Mouse (Mus musculus) embryonic facial prominence, embryonic 11.5 days (tissue): Measurements from ENCODE around the gene Olfr78. TPM values are rescaled to one million over a fixed set of nuclear protein-coding genes. Genes with fewer than 3 reads are reported as not detected.

ENCODE experiments used
- ATAC-seq: fragments of 200-750 bp; cut with Nextera tagmentation; replicated peaks from 2 replicates; pipeline ENCODE4 v1.8.0; 2017; ENCODE audit warnings: low read depth; ENCODE audit not compliant: insufficient number of reproducible peaks, low FRiP score, low TSS enrichment
- DNase-seq: peaks from one replicate; pipeline ENCODE4 v3.0.0-alpha.2; 2015; ENCODE audit warnings: low spot score
- H3K27ac ChIP-seq: fragments of 300-500 bp; sonication (generic); replicated peaks from 2 replicates; pipeline ENCODE4 v1.5.1; 2014; ENCODE audit warnings: mild to moderate bottlenecking, low read depth, low read length, control low read depth
- H3K27me3 ChIP-seq: fragments of 300-500 bp; sonication (generic); 2 replicates; pipeline ENCODE4 v1.6.1; 2014; ENCODE audit warnings: mild to moderate bottlenecking, low read length, moderate library complexity, mixed read lengths; ENCODE audit not compliant: control insufficient read depth, insufficient read depth
- H3K36me3 ChIP-seq: fragments of 300-500 bp; sonication (generic); replicated peaks from 2 replicates; pipeline ENCODE4 v1.6.1; 2014; ENCODE audit warnings: low read depth, mild to moderate bottlenecking, low read length, moderate library complexity, mixed read lengths; ENCODE audit not compliant: control insufficient read depth, insufficient read depth
- H3K4me1 ChIP-seq: fragments of 300-500 bp; sonication (generic); 2 replicates; pipeline ENCODE4 v1.6.1; 2014; ENCODE audit warnings: low read length, mixed read lengths; ENCODE audit not compliant: control insufficient read depth, insufficient read depth
- H3K4me2 ChIP-seq: fragments of 300-500 bp; sonication (generic); 2 replicates; pipeline ENCODE4 v1.6.1; 2014; ENCODE audit warnings: low read depth, mild to moderate bottlenecking, control low read depth, low read length, moderate library complexity
- H3K4me3 ChIP-seq: fragments of 300-500 bp; sonication (generic); 2 replicates; pipeline ENCODE4 v1.5.1; 2014; ENCODE audit warnings: low read depth, low read length, control low read depth
- H3K9ac ChIP-seq: fragments of 300-500 bp; sonication (generic); replicated peaks from 2 replicates; pipeline ENCODE4 v1.6.1; 2014; ENCODE audit warnings: mild to moderate bottlenecking, control low read depth, low read length
- H3K9me3 ChIP-seq: fragments of 300-500 bp; sonication (generic); replicated peaks from 2 replicates; pipeline ENCODE4 v1.6.1; 2016; ENCODE audit warnings: mild to moderate bottlenecking, low read length, inconsistent platforms, mixed read lengths; ENCODE audit not compliant: control insufficient read depth
- WGBS: fragments of 180-500 bp; shearing (Covaris S2); extraction: QIAGEN DNeasy Blood & Tissue Kit; methylation state at CpG from one replicate; pipeline ENCODE4 v1.1.7; 2014; 5-methylcytosine and 5-hydroxymethylcytosine counted together
- polyA plus RNA-seq: library from polyadenylated mRNA; unstranded; fragments of >200 nt; fragmentation: Nextera tagmentation; extraction: Ambion mirVana; gene quantifications from 2 replicates; pipeline ENCODE4 v1.2.1, GENCODE M21; 2014

Olfr78 gene
- polyA plus RNA-seq = 0.08 TPM in 1 of 2 replicates, not detected in the other

DNA sequence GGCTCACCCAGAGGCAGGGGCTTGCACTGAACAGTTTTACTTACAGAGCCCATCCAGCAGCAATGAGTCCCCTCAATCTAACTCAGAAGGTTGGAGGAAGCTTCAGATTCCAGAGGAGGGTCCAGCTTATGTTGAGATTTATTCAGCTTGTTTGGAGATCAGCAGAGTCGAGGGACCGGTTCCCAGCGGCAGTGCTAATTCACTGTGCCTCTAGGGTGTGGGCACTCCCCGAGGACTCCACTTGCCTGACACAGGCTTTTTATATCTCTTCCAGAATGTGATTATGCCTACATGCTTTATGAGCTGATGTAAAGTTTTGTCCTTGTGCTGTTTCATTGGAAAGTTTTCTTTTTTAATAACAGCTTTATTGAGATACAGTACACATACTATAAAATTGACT, at the start of gene Olfr78, which contains the start of gene Olfr560:
Gene Olfr78 (minus strand): TSS at position 206 of the 400 bp plus-strand sequence.
Gene Olfr560 (minus strand): TSS at position 101 of the 400 bp plus-strand sequence.
- Histone ChIP-seq H3K9me3 (no peaks in the 10 kb centered on the region), H3K9ac (no peak within 1 kb of the TSS), H3K4me2 (no peak within 1 kb of the TSS), H3K4me3 (no peak within 1 kb of the TSS), H3K27me3 (no peaks in the 10 kb centered on the region), H3K36me3 (no peaks in the 10 kb centered on the region), H3K4me1 (no peaks in the 10 kb centered on the region), H3K27ac (no peak within 1 kb of the TSS)
- DNase-seq (no peak), ATAC-seq (no peak)
- 71% methylated on average over 4 of the region's 4 CpGs for WGBS

DNA sequence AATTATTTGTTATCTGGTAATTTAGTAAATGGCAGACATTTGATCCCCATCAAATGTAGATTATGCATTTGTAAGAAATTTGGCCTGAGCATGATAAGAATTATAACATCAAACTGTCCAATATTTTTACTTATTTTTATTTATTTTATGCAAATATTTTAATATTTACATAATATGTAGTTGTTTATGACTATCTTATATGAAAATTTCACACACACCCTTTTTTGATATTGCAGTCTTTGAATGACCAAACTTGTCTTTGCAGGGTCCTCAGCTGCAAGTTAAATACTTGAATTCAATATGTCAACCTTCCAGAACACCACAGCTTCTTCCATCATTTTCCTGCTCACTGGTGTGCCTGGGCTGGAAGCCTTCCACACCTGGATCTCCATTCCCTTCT, 43.9 kb upstream of the Olfr78 start, which contains the start of gene Olfr564:
Gene Olfr564 (plus strand): TSS at position 301 of the 400 bp plus-strand sequence.
- DNase-seq = no peak
- H3K4me1 ChIP-seq = no peaks in the 10 kb centered on the region
- no peak within 1 kb of the TSS for H3K4me3 ChIP-seq
- H3K9ac ChIP-seq = no peak within 1 kb of the TSS
- no peaks in the 10 kb centered on the region for H3K27me3 ChIP-seq
- ATAC-seq = no peak
- no peak within 1 kb of the TSS for H3K27ac ChIP-seq
- no peak within 1 kb of the TSS for H3K4me2 ChIP-seq
- H3K9me3 ChIP-seq = no peaks in the 10 kb centered on the region
- no peaks in the 10 kb centered on the region for H3K36me3 ChIP-seq

DNA sequence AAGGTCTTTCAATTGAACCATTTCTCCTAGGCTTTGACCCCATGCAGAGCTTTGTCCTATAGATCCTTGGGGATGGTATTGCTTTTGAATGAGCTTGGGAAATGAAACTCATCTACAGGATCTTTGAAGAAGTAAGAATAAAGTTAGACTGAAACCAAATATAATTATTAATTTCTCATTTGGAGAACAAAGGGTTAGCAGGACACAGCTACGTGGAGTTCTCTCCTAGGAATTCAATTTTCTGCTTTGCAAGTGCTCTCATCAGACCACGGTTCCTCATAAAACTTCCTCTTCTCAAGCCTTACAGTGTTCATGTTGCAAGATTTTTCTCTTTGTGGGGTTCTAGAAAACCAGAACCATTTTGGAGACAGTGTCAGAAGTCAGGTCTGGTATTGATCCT, 11.7 kb upstream of the Olfr78 start, which contains the start of gene Olfr561:
Gene Olfr561 (plus strand): TSS at position 301 of the 400 bp plus-strand sequence.
- 79% methylated on average over 2 of the region's 2 CpGs for WGBS
- no peak within 1 kb of the TSS for H3K4me3 ChIP-seq
- no peak within 1 kb of the TSS for H3K27ac ChIP-seq
- H3K9ac ChIP-seq = no peak within 1 kb of the TSS
- no peaks in the 10 kb centered on the region for H3K9me3 ChIP-seq
- no peak within 1 kb of the TSS for H3K4me2 ChIP-seq
- ATAC-seq = no peak
- H3K36me3 ChIP-seq = no peaks in the 10 kb centered on the region
- DNase-seq = no peak
- no peaks in the 10 kb centered on the region for H3K27me3 ChIP-seq
- H3K4me1 ChIP-seq = no peaks in the 10 kb centered on the region

- no peaks in the 10 kb centered on the region for H3K4me1 ChIP-seq
These were observed 7.2 kb downstream of the Olfr78 start for GRCm38 (mm10) chr7:102752086-102752485.

GRCm38 (mm10) chr7:102737705-102738104, 21.6 kb downstream of the Olfr78 start:
- no peak overlapping the region for H3K4me3 ChIP-seq
- H3K27me3 ChIP-seq = no peaks in the 10 kb centered on the region
- H3K9ac ChIP-seq = no peak overlapping the region
- no peak overlapping the region for H3K4me2 ChIP-seq
- no peaks in the 10 kb centered on the region for H3K36me3 ChIP-seq
- H3K4me1 ChIP-seq = no peaks in the 10 kb centered on the region
- WGBS = 46% methylated on average over 2 of the region's 2 CpGs
- H3K9me3 ChIP-seq = no peaks in the 10 kb centered on the region
- no peak overlapping the region for H3K27ac ChIP-seq
- DNase-seq (no peak), ATAC-seq (no peak)

More at GRCm38 (mm10) chr7:102752086-102752485, 7.2 kb downstream of the Olfr78 start:
- H3K9me3 ChIP-seq = no peaks in the 10 kb centered on the region
- no peak overlapping the region for H3K27ac ChIP-seq
- no peaks in the 10 kb centered on the region for H3K36me3 ChIP-seq
- H3K9ac ChIP-seq = no peak overlapping the region
- 18% methylated on average over 1 of the region's 1 CpGs for WGBS
- ATAC-seq (no peak), DNase-seq (no peak)
- H3K27me3 ChIP-seq = no peaks in the 10 kb centered on the region
- no peak overlapping the region for H3K4me2 ChIP-seq
- no peak overlapping the region for H3K4me3 ChIP-seq

GRCm38 (mm10) chr7:102733793-102734192, 25.5 kb downstream of the Olfr78 start:
- Histone ChIP-seq H3K27ac (no peak overlapping the region), H3K9me3 (no peaks in the 10 kb centered on the region), H3K36me3 (no peaks in the 10 kb centered on the region), H3K4me3 (no peak overlapping the region), H3K27me3 (no peaks in the 10 kb centered on the region), H3K4me2 (no peak overlapping the region), H3K4me1 (no peaks in the 10 kb centered on the region), H3K9ac (no peak overlapping the region)
- DNase-seq = no peak
- no peak for ATAC-seq
- WGBS = 60% methylated on average over 1 of the region's 1 CpGs

GRCm38 (mm10) chr7:102727391-102727790, 31.9 kb downstream of the Olfr78 start, which contains the start of gene Olfr559:
TSS of gene Olfr559 (minus strand) at chr7:102727491.
- H3K9ac ChIP-seq = no peak within 1 kb of the TSS
- no peaks in the 10 kb centered on the region for H3K27me3 ChIP-seq
- H3K9me3 ChIP-seq = no peaks in the 10 kb centered on the region
- no peak within 1 kb of the TSS for H3K4me3 ChIP-seq
- no peaks in the 10 kb centered on the region for H3K36me3 ChIP-seq
- no peak within 1 kb of the TSS for H3K4me2 ChIP-seq
- no peaks in the 10 kb centered on the region for H3K4me1 ChIP-seq
- no peak for DNase-seq
- no peak for ATAC-seq
- no peak within 1 kb of the TSS for H3K27ac ChIP-seq

GRCm38 (mm10) chr7:102718970-102719369, 40.3 kb downstream of the Olfr78 start, which contains the start of gene Olfr33:
TSS of gene Olfr33 (minus strand) at chr7:102719070.
- Histone ChIP-seq H3K9me3 (no peaks in the 10 kb centered on the region), H3K4me3 (no peak within 1 kb of the TSS), H3K4me1 (no peaks in the 10 kb centered on the region), H3K9ac (no peak within 1 kb of the TSS), H3K36me3 (no peaks in the 10 kb centered on the region), H3K27ac (no peak within 1 kb of the TSS), H3K27me3 (no peaks in the 10 kb centered on the region), H3K4me2 (no peak within 1 kb of the TSS)
- DNase-seq = no peak
- WGBS = 51% methylated on average over 1 of the region's 1 CpGs
- no peak for ATAC-seq
